Comparison of ENCODE assay signal across 10 mouse cellular contexts in genomic region chr3:127258466-127259075, GRCm38 (mm10).
DNase-seq lines count a peak whose midpoint lies in the region; ATAC-seq and TF ChIP-seq lines count a peak whose summit lies in the region.
"Had no signal": no experiment of that assay in that cellular context is flagged by ENCODE, and none has a peak within 500 bp of the region (broad histone marks: within the 10 kb centered on the region; RNA-seq: fewer than 3 reads in every experiment).

No protein-coding gene starts in this region.

- no peak for TF ChIP-seq CTCF in intestine, postnatal 0 days (IDR thresholded peaks at IDR 0.05; ENCODE audit: low read depth)

- no peaks in the 10 kb centered on the region for H3K36me3 ChIP-seq in intestine, embryonic 14.5 days (ENCODE audit: control insufficient read depth, insufficient read depth, low read length)
- H3K36me3 ChIP-seq in intestine, postnatal 0 days (ENCODE audit: control insufficient read depth, insufficient read depth), result no peaks in the 10 kb centered on the region
- H3K36me3 ChIP-seq in forebrain, embryonic 12.5 days (replicated peaks), result no peaks in the 10 kb centered on the region
- H3K36me3 ChIP-seq in midbrain, embryonic 12.5 days, result no peaks in the 10 kb centered on the region

- H3K9me3 ChIP-seq in intestine, embryonic 14.5 days (ENCODE audit: control insufficient read depth, low read length), result no peaks in the 10 kb centered on the region
- H3K9me3 ChIP-seq in intestine, postnatal 0 days (ENCODE audit: control insufficient read depth), result no peaks in the 10 kb centered on the region
- H3K9me3 ChIP-seq in forebrain, embryonic 12.5 days, result no peaks in the 10 kb centered on the region
- no peaks in the 10 kb centered on the region for H3K9me3 ChIP-seq in midbrain, embryonic 12.5 days

- no peak overlapping the region for H3K9ac ChIP-seq in intestine, embryonic 14.5 days (ENCODE audit: low read length)
- H3K9ac ChIP-seq in intestine, postnatal 0 days (ENCODE audit: low read depth, low read length), result no peak overlapping the region
- no peak overlapping the region for H3K9ac ChIP-seq in forebrain, embryonic 12.5 days
- no peak overlapping the region for H3K9ac ChIP-seq in midbrain, embryonic 12.5 days (replicated peaks)

- H3K4me3 ChIP-seq in intestine, embryonic 14.5 days (ENCODE audit: low read depth, low read length), result peak overlapping the region; percentile 47; the same call in 1 of the 2 replicates
- H3K4me3 ChIP-seq in intestine, postnatal 0 days (ENCODE audit: low read depth, low read length), result no peak overlapping the region; the same call in 1 of the 2 replicates
- H3K4me3 ChIP-seq in forebrain, embryonic 12.5 days (replicated peaks), result no peak overlapping the region; the same call in 1 of the 2 replicates
- H3K4me3 ChIP-seq in midbrain, embryonic 12.5 days, result no peak overlapping the region

- no peaks in the 10 kb centered on the region for H3K27me3 ChIP-seq in intestine, embryonic 14.5 days (replicated peaks; ENCODE audit: control insufficient read depth, insufficient read depth, low read length)
- no peaks in the 10 kb centered on the region for H3K27me3 ChIP-seq in intestine, postnatal 0 days (replicated peaks; ENCODE audit: control insufficient read depth, insufficient read depth, low read length)
- no peaks in the 10 kb centered on the region for H3K27me3 ChIP-seq in forebrain, embryonic 12.5 days
- no peaks in the 10 kb centered on the region for H3K27me3 ChIP-seq in midbrain, embryonic 12.5 days

- no peak for DNase-seq in intestine, embryonic 14.5 days (ENCODE audit: low spot score)
- peak; percentile 17 for DNase-seq in cerebellum, adult 8-10 months
- DNase-seq in gastrocnemius, postnatal 4 days (ENCODE audit: low spot score in 2 of 2), result no peak
- no peak for DNase-seq in thymus, postnatal 4 days

- no peaks in the 10 kb centered on the region for H3K4me1 ChIP-seq in intestine, embryonic 14.5 days (replicated peaks; ENCODE audit: control insufficient read depth, insufficient read depth, low read length)
- peaks cover 3% of the 10 kb centered on the region; the same call in 1 of the 2 replicates for H3K4me1 ChIP-seq in intestine, postnatal 0 days (replicated peaks; ENCODE audit: control insufficient read depth, insufficient read depth, low read length)
- H3K4me1 ChIP-seq in forebrain, embryonic 12.5 days, result peaks cover 31% of the 10 kb centered on the region
- peaks cover 33% of the 10 kb centered on the region for H3K4me1 ChIP-seq in midbrain, embryonic 12.5 days

- no peak for ATAC-seq in intestine, embryonic 14.5 days (replicated peaks; ENCODE audit: low FRiP score, low TSS enrichment, low read depth)
- ATAC-seq in intestine, postnatal 0 days, result no peak
- 0 out of 2 replicates have a peak, but pooled peaks have one; percentile 24 for ATAC-seq in forebrain, embryonic 12.5 days (ENCODE audit: low FRiP score)
- ATAC-seq in midbrain, embryonic 12.5 days (ENCODE audit: low FRiP score, low read depth), result no peak
- ATAC-seq in monocyte, adult 5-6 weeks (replicated peaks; ENCODE audit: insufficient number of reproducible peaks, low FRiP score, low TSS enrichment, poor library complexity, severe bottlenecking), result no peak
- ATAC-seq: inflammation-experienced regulatory T-cells, adult 6 months had no signal

- WGBS in intestine, embryonic 14.5 days, result 41% methylated on average over 15 of the region's 15 CpGs
- WGBS in intestine, postnatal 0 days, result 50% methylated on average over 15 of the region's 15 CpGs
- WGBS in forebrain, embryonic 12.5 days, result 31% methylated on average over 15 of the region's 15 CpGs
- WGBS in midbrain, embryonic 12.5 days, result 27% methylated on average over 15 of the region's 15 CpGs

- H3K27ac ChIP-seq in intestine, embryonic 14.5 days (ENCODE audit: low read depth), result no peak overlapping the region
- H3K27ac ChIP-seq in intestine, postnatal 0 days (ENCODE audit: low read depth, low read length), result no peak overlapping the region
- no peak overlapping the region for H3K27ac ChIP-seq in forebrain, embryonic 12.5 days
- no peak overlapping the region for H3K27ac ChIP-seq in midbrain, embryonic 12.5 days (replicated peaks)
- H3K27ac ChIP-seq: macrophage had no signal

- peak overlapping the region; percentile 70 for H3K4me2 ChIP-seq in intestine, embryonic 14.5 days (ENCODE audit: low read length)
- no peak overlapping the region for H3K4me2 ChIP-seq in intestine, postnatal 0 days (replicated peaks; ENCODE audit: low read depth)
- peak overlapping the region; percentile 39 for H3K4me2 ChIP-seq in forebrain, embryonic 12.5 days
- peak overlapping the region; percentile 57 for H3K4me2 ChIP-seq in midbrain, embryonic 12.5 days (replicated peaks)
